Mouse (Mus musculus) liver, adult (tissue): ENCODE results near the gene Gbgt1.

Source experiments
- GATA4 ChIP-seq: IDR thresholded peaks from 2 replicates; pipeline ENCODE4 v1.6.1; 2014; ENCODE audit warnings: mild to moderate bottlenecking, low read length; ENCODE audit not compliant: insufficient replicate concordance

The Gbgt1 gene

GRCm38 (mm10) chr2:28495207-28495756 lies 1.4 kb upstream of the Gbgt1 start:
- TF ChIP-seq GATA4: no peak

- TF ChIP-seq GATA4: no peak
Measured at GRCm38 (mm10) chr2:28495801-28496595, 693 bp upstream of the Gbgt1 start.

DNA sequence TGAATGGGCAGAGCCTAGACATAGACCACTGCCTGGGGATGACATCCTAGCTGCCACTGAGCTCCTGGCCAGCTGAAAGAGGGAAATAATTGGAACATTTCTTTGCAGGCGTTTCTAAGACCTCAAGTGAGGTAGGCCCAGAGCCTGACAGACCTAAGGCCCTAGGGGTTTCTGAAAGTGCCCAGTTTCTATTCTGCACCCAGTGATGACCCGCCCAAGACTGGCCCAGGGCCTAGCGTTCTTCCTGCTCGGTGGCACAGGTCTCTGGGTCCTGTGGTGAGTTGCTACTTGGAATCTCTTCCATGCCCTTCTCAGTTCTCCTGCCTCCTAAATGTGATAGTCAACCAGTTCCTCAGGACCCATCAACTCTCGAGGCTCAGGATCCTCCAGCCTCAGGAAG lies 870 bp downstream of the Gbgt1 start:
- TF ChIP-seq GATA4: no peak

- no peak for TF ChIP-seq GATA4
Measured at GRCm38 (mm10) chr2:28498431-28498830, 1.7 kb downstream of the Gbgt1 start.

DNA sequence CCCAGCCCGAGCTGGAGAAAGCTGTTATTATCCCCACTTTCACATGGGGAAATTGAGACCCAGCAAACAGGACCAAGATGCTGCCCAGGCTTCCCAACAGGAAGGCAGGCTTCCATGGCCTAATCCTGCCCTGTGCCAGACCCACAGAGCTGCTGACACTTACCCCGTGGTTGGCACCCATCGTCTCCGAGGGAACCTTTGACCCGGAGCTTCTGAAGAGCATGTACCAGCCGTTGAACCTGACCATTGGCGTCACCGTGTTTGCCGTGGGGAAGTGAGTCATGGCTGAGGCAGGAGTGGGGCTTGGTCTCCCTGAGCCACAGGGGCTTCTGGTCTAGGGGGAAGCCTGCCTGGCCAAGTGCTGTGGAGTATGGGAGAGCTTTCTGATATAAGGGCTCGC lies 6.3 kb downstream of the Gbgt1 start:
- TF ChIP-seq GATA4: no peak

- no peak for TF ChIP-seq GATA4
Measured at GRCm38 (mm10) chr2:28504676-28505075, 8.0 kb downstream of the Gbgt1 start.

DNA sequence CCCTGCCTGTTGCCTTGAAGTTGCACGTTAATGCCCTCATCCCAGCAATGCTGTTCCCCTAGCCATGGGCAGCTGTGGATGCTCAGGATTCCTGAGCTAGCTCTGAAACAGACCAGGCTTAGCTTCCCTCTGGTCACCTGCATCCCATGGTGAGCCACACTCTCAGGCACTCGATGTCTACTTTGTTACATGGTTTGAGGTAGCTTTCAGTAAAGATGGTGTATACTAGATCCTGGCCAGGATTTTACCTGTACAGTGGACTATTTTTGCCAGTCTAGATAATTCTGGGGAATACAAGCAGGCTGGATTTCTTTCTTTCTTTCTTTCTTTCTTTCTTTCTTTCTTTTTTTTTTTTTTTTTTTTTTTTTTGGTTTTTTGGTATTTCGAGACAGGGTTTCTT lies 9.1 kb downstream of the Gbgt1 start, which contains the start of gene Gm10134:
Gene Gm10134, plus strand, starts transcription at position 301 of the 400 bp plus-strand sequence.
- no peak for TF ChIP-seq GATA4

DNA sequence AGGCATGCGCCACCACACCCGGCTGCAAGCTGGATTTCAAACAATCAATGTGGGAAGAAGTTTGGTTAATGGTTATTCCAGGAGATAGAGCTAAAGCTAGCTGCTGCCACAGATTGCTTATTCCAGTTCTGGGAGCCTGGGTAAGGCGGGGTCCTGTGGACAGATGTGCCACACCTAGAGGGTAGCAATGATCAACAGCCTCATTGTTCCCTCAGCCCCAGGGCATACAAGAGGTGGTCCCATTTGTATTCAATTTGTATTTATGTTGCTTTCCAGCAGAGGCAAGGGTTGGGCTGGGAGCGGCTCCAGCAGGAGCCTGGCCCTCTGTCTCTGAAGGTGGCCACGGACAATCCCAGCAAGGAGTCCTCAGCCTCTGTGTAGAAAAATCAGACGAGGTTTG lies 9.6 kb downstream of the Gbgt1 start:
- TF ChIP-seq GATA4: no peak

DNA sequence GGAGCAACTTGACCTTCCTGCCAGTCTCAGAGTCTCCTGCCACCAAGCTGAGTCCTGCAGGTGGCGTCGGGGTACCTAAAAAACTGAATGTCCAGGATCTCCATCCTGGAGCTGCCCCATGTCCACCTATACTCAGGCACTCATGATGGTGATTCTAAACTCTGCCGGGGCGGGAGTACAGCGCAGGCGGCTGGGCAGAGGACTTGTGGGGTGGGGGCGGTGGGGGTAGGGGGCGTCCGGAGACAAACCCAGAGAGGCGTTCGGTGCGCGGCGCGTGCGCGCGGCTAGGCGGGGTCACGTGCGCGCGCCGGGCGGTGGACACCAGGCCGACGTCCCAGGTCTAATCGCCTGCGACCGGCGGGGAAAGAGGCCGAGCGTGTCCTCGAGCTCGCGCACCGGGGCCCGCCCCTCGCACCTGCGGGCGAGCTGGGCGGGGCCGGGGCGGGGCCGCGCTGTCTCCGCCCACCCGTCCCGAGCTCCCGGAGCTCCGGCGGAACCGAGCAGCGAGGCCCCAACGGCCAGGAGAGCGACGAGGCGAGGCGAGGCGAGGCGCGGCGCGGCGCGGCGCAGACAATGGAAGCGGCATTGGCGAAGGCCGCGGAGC lies 16.2 kb downstream of the Gbgt1 start, which contains the start of gene Ralgds:
Gene Ralgds, plus strand, starts transcription at position 328 of the 604 bp plus-strand sequence.
- no peak for TF ChIP-seq GATA4

DNA sequence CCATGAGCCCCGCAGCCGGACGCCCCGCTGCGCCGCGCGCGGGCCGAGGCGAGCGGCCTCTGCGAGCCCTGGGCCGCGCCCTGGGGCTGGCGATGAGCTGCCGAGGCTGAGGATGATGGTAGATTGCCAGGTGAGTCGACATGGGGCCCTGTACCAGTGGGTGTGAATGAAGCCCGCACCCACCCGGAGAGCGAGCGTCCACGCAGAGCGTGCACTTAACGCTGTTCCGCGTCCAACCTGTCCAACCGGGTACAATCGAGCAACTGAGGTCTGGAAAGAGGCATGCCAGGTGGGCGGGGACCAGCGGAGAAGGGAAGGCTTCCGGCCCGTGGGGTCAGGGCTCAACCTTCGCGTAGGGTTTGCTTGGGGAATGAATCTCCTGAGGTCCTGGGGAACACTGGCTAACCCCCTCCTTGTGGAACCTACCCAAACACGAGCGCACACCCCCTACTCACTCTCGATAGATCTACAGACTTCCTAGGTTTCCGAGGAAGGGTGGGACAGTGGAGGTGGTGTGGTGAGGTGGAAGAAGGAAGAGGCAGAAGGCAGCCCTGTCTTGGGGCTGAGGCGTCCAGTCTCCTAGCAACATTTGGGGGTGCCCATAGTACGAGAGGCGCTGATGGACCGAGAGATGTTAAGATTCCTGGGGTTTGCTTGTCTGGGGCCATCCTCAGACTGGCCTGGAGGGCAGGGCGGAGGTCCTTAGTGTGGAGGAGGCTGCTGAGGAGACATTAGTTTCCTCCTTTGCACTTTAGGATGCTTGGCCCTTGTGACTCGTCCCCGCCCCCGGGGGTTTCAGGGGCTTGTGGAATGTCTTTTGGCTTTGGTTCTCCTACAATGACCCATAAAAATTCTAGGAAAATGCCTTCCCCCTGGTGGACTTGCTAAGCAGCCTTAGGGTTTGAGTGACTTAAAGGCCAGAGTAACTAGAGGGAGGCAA lies 17.0 kb downstream of the Gbgt1 start:
- TF ChIP-seq GATA4: no peak

- TF ChIP-seq GATA4: no peak
Measured at GRCm38 (mm10) chr2:28514489-28514888, 17.8 kb downstream of the Gbgt1 start.

DNA sequence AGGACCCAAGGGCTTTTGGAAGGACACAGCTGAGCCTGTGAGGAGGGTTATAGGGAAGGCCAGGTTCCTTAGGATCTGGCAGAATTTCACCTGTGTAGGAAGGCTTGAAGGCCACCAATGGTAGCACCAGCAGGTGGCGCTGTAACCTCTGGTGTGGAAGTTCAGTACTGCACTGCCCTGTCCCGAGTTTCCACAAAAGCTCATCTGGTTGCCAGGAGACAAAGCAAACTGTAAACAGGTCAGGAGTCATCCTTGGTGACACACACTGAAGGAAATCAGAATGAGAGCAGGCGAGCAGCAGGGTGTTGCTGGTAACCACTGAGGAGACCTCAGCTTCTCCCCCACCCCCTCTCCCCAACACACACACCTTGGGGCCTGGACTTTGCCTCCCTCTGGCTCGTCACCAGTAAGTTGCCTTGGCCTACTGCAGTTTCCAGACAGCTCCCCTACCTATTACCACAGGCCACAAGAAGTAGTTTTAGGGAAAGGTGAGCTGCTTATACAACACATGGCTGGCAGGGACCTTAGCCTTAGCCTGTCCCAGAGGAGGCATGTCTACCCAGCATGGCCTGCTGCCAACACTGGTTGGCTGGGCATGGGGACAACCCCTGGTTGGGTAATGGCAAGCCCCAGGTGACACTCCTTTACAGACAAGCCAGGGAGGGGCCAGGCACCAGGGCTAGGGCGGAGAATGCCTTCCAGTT lies 20.7 kb downstream of the Gbgt1 start:
- TF ChIP-seq GATA4: no peak

GRCm38 (mm10) chr2:28518231-28518630 lies 21.5 kb downstream of the Gbgt1 start:
- TF ChIP-seq GATA4: no peak

GRCm38 (mm10) chr2:28520581-28520980 lies 23.9 kb downstream of the Gbgt1 start:
- no peak for TF ChIP-seq GATA4
